Mouse (Mus musculus): ENCODE data around the gene Epn1.
"Not testable (repeated sequence)": the region's sequence is repeated elsewhere in the genome, so short reads cannot be mapped to it uniquely, and the experiment has no call there.

Epn1 gene

GRCm38 (mm10) chr7:5058631-5059030, 21.4 kb upstream of the Epn1 start:
- in situ Hi-C loops (cut with MseI, MboI): no loop called here

DNA sequence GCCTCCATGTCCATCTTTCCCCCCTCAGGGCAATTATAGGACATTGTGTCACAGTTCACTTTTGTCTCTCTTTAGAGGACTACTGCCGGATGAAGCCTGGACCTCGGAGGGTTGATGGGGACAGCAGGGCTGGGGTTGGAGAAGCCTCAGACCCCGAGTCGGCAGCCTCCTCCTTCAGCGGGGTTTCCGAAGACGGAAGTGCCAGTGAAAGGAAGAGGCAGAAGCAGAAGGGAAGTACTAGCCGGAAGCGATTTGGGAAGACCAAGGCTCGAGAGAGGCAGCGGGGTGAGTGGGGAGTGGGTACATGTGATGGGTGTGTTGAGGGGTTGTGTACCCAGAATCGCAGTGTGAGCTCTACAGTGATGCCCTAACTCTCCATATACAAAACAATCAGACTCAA, 20.6 kb upstream of the Epn1 start:
- in situ Hi-C loops (cut with MseI, MboI): no loop called here

- in situ Hi-C loops (cut with MseI, MboI): no loop called here
Observed at GRCm38 (mm10) chr7:5060239-5060731, 19.8 kb upstream of the Epn1 start.

DNA sequence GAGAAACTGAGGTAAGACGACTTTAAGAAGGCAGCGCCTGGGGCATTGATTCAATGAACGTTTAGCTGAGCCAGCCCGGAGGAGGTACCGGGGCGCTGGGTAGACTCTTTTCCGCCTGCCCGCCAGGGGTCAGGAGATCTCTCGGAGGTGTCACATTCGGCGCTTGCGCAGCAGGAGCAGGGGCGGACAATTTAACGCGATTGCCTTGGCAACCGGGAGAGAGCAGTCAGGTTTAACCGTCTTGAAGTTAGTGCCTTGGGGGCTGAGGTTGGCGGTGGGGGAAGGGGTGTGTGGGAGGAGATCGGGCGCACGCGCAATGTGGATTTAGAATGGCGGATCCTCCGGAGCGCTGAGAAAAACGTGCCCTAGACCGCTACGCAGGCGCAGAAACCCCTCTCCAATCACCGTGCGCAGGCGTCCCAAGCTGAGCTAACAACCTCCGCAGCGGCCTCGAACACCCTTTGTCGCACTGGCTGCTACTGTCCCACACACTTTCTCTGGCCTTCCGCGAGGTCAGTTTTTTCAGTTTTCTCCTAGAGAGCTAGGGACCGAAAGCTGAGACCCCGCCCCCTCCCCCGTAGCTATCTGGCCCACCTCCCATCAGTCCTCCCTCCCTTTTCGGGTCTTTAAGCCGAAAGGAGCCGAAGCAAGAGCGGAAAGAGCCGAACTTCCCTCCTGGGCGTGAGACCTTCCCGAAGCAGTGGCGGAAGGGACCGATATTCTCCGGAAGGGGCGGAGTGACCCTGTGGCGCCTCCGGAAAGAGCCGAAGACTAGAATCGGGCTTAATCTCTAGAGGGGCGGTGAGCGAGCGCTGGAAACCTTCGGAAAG, 18.9 kb upstream of the Epn1 start:
- in situ Hi-C loops (cut with MseI, MboI): no loop called here

DNA sequence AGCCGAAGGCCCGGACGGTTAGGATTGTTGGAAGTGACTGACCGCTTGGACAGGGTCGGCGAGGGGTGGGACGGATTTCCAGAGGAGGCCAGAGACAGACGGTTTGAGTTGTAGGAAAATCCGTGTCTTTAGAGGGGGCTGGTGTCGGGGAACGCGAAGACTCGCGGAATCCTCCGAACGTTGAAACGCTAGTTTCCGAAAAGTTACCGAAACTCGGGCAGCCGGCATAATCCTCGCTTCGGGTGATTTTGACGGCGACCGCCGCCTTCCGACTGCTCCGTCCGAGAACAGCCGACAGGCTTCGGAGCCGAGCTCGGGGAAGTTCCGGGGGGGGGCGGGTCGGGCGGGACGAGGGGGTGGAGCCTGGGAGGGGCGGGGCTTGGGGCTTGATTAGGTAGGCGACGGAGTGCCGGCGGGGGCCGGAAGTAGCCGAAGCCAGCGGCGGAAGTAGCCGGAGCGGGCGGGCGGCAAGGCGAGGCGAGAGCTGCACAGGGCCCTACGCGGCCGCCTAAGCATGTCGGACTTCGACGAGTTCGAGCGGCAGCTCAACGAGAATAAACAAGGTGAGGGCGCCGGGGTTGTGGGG, 18.2 kb upstream of the Epn1 start, which contains the start of gene U2af2:
Gene U2af2 (plus strand): TSS at position 370 of the 586 bp plus-strand sequence.
- in situ Hi-C loops (cut with MseI, MboI): no loop called here

- in situ Hi-C loops (cut with MseI, MboI): no loop called here
Observed at GRCm38 (mm10) chr7:5062360-5063001, 17.6 kb upstream of the Epn1 start.

GRCm38 (mm10) chr7:5064886-5065285, 15.1 kb upstream of the Epn1 start:
- in situ Hi-C loops (cut with MseI, MboI): no loop called here

GRCm38 (mm10) chr7:5073586-5073985, 6.4 kb upstream of the Epn1 start:
- in situ Hi-C loops (cut with MseI, MboI): no loop called here

GRCm38 (mm10) chr7:5074984-5075383, 5.1 kb upstream of the Epn1 start:
- in situ Hi-C loops (cut with MseI, MboI): no loop called here

DNA sequence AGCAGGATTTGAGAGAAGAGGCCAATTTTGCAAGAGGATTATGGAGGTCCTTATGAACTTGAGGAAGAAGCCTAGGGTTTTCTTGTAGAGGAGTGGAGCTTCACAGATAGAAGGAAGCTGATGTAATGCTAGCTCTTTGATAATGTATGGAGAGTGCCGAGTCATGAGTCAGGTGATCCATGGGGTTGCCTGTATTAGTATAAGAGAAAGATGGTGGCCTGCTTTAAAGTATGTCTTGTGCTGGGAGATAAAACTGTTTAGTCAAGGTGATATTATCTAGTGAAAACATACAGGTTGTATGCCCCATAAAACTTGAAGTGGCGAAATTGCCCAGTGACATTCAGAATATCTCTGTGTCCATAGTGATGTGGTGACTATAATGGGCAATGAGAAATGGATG, 3.1 kb upstream of the Epn1 start:
- in situ Hi-C loops (cut with MseI, MboI): no loop called here

- in situ Hi-C loops (cut with MseI, MboI): not testable (repeated sequence)
Observed at GRCm38 (mm10) chr7:5079365-5080009, 548 bp upstream of the Epn1 start.

DNA sequence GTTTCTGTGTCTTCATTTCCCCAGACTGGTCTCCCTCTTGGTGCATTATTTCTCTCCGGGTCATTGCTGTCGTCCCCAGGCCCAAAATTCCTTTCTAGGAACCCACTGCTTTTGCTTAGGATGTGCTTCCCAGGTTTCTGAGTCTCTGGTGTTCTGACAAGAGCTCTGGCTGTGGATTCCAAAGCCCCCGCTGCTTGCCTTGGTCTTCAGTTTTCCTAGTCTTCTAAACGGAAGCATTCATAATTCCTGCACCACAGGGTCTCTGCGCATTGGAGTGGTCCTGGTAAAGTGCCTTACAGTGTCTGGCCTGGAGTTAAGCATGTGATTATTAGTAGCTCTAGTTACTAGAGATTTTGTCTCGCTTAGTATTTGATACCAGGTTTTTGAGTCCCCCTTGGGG, 780 bp downstream of the Epn1 start:
- in situ Hi-C loops (cut with MseI, MboI): no loop called here

DNA sequence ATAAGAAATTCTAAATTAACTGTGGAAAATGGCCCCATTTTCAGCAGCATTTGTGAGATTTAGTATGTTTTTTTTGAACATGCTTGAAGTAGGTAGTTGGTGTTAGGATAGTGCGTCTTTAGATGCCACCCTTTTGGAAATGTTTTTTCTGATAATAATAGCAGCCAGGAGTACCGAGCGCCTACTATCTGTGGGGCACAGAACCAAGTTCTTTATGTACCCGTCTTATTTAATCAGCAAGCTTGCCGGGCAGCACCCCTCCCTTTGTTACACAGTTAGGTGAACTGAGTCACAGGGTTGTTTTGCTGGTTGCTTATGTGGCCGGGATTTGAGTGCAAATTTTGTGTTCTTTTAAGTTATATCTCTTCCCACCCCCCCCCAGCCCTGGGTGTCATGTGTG, 1.2 kb downstream of the Epn1 start:
- in situ Hi-C loops (cut with MseI, MboI): no loop called here

DNA sequence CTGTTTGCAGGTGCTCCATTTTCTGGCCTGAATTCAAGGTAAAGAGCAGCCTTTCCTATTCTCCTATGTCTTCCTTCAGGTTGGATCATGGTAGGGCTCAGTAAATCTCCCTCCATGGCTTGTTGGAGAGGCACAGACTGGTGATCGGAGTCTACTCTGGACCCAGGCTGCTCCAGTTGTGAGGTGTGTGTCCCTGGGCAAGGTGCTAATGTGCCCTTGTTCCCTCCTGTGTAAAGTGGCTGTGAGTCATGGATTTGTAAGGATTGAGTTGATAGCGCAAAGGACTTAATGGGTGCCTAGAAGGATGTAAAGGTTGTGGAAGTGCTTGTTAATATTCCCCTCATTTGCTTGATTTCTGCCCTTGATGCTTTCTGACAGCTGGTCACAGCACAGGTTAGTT, 1.9 kb downstream of the Epn1 start:
- in situ Hi-C loops (cut with MseI, MboI): no loop called here

GRCm38 (mm10) chr7:5083325-5084105, 3.5 kb downstream of the Epn1 start:
- in situ Hi-C loops (cut with MseI, MboI): no loop called here

GRCm38 (mm10) chr7:5085512-5085911, 5.5 kb downstream of the Epn1 start:
- in situ Hi-C loops (cut with MseI, MboI): no loop called here

DNA sequence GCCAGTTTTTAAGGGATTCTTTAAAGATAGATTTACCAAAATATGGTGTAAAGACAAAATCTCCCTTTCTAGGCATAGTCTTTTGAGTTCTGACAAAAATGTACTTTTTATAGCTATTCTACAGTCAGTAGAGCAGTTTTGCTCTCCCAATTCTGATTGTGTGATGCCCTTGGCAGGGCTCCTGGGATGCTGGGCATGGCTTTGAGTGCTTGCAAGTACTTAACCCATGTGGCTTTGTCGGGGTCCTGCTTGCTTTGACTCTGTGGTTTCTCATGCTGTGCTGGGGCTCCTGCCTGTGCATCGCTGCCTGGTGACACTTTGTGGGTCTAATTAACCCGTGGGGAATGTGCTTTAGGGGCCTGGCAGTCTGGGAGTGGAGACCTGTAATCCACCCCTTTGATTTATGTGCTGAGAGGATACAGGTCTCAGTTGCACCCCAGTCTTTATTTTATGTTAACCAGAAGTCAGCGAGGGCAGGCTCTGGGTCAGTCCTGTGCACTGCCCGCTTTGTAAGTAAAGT, 6.9 kb downstream of the Epn1 start:
- in situ Hi-C loops (cut with MseI, MboI): no loop called here

- in situ Hi-C loops (cut with MseI, MboI): no loop called here
Observed at GRCm38 (mm10) chr7:5087886-5088285, 7.9 kb downstream of the Epn1 start.

- in situ Hi-C loops (cut with MseI, MboI): no loop called here
Observed at GRCm38 (mm10) chr7:5089853-5090252, 9.8 kb downstream of the Epn1 start.

DNA sequence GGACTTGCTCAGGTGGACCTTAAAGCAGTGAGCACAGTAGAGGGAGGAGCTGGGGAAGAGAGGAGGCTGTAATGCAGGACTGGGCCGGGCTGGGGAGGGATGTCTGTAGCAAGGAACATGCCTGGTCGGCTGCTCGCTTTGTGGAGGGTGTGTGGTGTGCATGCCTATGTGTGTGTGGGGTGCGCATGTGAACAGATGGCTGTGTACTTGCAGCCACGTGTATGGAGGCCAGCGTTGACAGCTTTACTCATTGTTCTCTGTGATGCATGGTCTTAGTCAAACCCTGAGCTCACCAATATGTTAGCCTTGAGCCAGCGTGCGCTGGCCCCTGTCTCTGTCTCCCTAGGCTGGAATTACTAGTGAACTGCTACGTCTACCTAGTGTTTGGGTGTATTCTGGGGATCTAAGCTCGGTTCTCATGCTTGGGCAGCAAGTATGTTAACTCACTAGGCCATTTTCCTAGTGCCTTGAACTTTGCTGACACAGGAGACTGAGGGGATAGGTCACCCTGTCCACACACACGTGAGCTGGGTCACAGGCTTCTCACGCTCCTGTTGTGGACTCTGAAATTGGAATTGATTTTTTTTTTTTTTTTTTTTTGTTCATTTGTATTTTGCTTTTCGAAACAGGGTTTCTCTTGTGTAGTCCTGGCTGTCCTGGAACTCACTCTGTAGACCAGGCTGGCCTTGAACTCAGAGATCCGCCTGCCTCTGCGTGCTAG, 11.1 kb downstream of the Epn1 start:
- in situ Hi-C loops (cut with MseI, MboI): no loop called here
